Mouse (Mus musculus) heart, postnatal 0 days (tissue): ENCODE measurements at regions not wholly inside any gene's neighbourhood (a gene's known extent, or its start where the extent isn't known, plus 50 kb on each side); places are given as distances from the start of the nearest gene placed in this dataset.

ENCODE experiments used
- ATAC-seq: fragments of 200-750 bp; cut with Nextera tagmentation; 2 replicates; pipeline ENCODE4 v1.8.0; 2017; ENCODE audit warnings: low read depth, moderate number of reproducible peaks, moderate library complexity; ENCODE audit not compliant: insufficient read depth
- DNase-seq: peaks from one replicate; pipeline ENCODE4 v3.0.0-alpha.2; 2016; ENCODE audit warnings: low spot score
- H3K27ac ChIP-seq: fragments of 300-500 bp; sonication (generic); 2 replicates; pipeline ENCODE4 v1.5.1; 2014; ENCODE audit warnings: low read depth, mild to moderate bottlenecking
- H3K27me3 ChIP-seq: fragments of 300-500 bp; sonication (generic); 2 replicates; pipeline ENCODE4 v1.6.1; 2014; ENCODE audit warnings: low read length, mixed read lengths; ENCODE audit not compliant: control insufficient read depth, insufficient read depth
- H3K36me3 ChIP-seq: fragments of 300-500 bp; sonication (generic); replicated peaks from 2 replicates; pipeline ENCODE4 v1.6.1; 2014; ENCODE audit warnings: low read length, mixed read lengths; ENCODE audit not compliant: control insufficient read depth, insufficient read depth
- H3K4me1 ChIP-seq: fragments of 300-500 bp; sonication (generic); 2 replicates; pipeline ENCODE4 v1.6.1; 2014; ENCODE audit warnings: antibody characterized with exemption; ENCODE audit not compliant: control insufficient read depth, insufficient read depth
- H3K4me2 ChIP-seq: fragments of 300-500 bp; sonication (generic); 2 replicates; pipeline ENCODE4 v1.6.1; 2014; ENCODE audit warnings: low read depth, mild to moderate bottlenecking, low read length, moderate library complexity
- H3K4me3 ChIP-seq: fragments of 300-500 bp; sonication (generic); 2 replicates; pipeline ENCODE4 v1.5.1; 2014; ENCODE audit warnings: low read depth, low read length
- H3K9ac ChIP-seq: fragments of 300-500 bp; sonication (generic); replicated peaks from 2 replicates; pipeline ENCODE4 v1.6.1; 2014; ENCODE audit warnings: low read depth, low read length, mixed read lengths
- H3K9me3 ChIP-seq: fragments of 300-500 bp; sonication (generic); replicated peaks from 2 replicates; pipeline ENCODE4 v1.6.1; 2016; ENCODE audit warnings: low read length; ENCODE audit not compliant: control insufficient read depth
- CTCF ChIP-seq: IDR thresholded peaks from 2 replicates; pipeline ENCODE4 v1.5.1; 2016; ENCODE audit warnings: antibody characterized with exemption, control low read depth, low read depth
- EP300 ChIP-seq: IDR thresholded peaks from 2 replicates; pipeline ENCODE4 v1.6.1; 2016; ENCODE audit warnings: antibody characterized with exemption, low read depth
- WGBS: fragments of 180-500 bp; shearing (Covaris S2); extraction: QIAGEN DNeasy Blood & Tissue Kit; methylation state at CpG from one replicate; pipeline ENCODE4 v1.1.7; 2014; 5-methylcytosine and 5-hydroxymethylcytosine counted together

GRCm38 (mm10) chr13:101478608-101479296 lies 289.3 kb downstream of the Pik3r1 start:
- Histone ChIP-seq H3K4me1 (0 out of 2 replicates have a peak, but pooled peaks cover 8% of the 10 kb centered on the region), H3K27me3 (no peaks in the 10 kb centered on the region), H3K9ac (no peak overlapping the region), H3K9me3 (no peaks in the 10 kb centered on the region), H3K4me3 (no peak overlapping the region), H3K36me3 (no peaks in the 10 kb centered on the region), H3K27ac (no peak overlapping the region), H3K4me2 (no peak overlapping the region)
- ATAC-seq: no peak
- TF ChIP-seq CTCF: no peak
- no peak for TF ChIP-seq EP300
- 64% methylated on average over 4 of the region's 4 CpGs for WGBS
- DNase-seq: no peak

- no peak for DNase-seq
- 82% methylated on average over 8 of the region's 8 CpGs for WGBS
Measured at GRCm38 (mm10) chr13:101473349-101473748, 294.7 kb downstream of the Pik3r1 start.

GRCm38 (mm10) chr13:101470560-101471247 lies 297.3 kb downstream of the Pik3r1 start:
- 79% methylated on average over 20 of the region's 20 CpGs for WGBS
- no peak for ATAC-seq
- no peak overlapping the region for H3K4me3 ChIP-seq

More at GRCm38 (mm10) chr13:101473349-101473748, 294.7 kb downstream of the Pik3r1 start:
- Histone ChIP-seq H3K9ac (no peak overlapping the region), H3K27me3 (no peaks in the 10 kb centered on the region), H3K4me1 (no peaks in the 10 kb centered on the region), H3K4me3 (no peak overlapping the region), H3K4me2 (no peak overlapping the region), H3K9me3 (no peaks in the 10 kb centered on the region), H3K27ac (no peak overlapping the region), H3K36me3 (no peaks in the 10 kb centered on the region)
- TF ChIP-seq EP300: no peak
- TF ChIP-seq CTCF: no peak
- no peak for ATAC-seq

GRCm38 (mm10) chr13:101465748-101466127 lies 302.3 kb downstream of the Pik3r1 start:
- Histone ChIP-seq H3K27me3 (no peaks in the 10 kb centered on the region), H3K36me3 (no peaks in the 10 kb centered on the region), H3K4me1 (no peaks in the 10 kb centered on the region), H3K4me3 (no peak overlapping the region), H3K9me3 (no peaks in the 10 kb centered on the region), H3K4me2 (no peak overlapping the region), H3K27ac (no peak overlapping the region), H3K9ac (no peak overlapping the region)
- ATAC-seq (no peak), DNase-seq (no peak)
- 67% methylated on average over 3 of the region's 3 CpGs for WGBS
- TF ChIP-seq CTCF (no peak), EP300 (no peak)

More at GRCm38 (mm10) chr13:101470560-101471247, 297.3 kb downstream of the Pik3r1 start:
- no peak overlapping the region for H3K4me2 ChIP-seq
- no peaks in the 10 kb centered on the region for H3K27me3 ChIP-seq
- no peak for DNase-seq
- H3K9ac ChIP-seq: no peak overlapping the region
- H3K9me3 ChIP-seq: no peaks in the 10 kb centered on the region
- H3K4me1 ChIP-seq: no peaks in the 10 kb centered on the region
- TF ChIP-seq CTCF (no peak), EP300 (no peak)
- H3K36me3 ChIP-seq: no peaks in the 10 kb centered on the region
- H3K27ac ChIP-seq: no peak overlapping the region

GRCm38 (mm10) chr13:101464928-101465747 lies 302.9 kb downstream of the Pik3r1 start:
- DNase-seq (no peak), ATAC-seq (no peak)
- Histone ChIP-seq H3K9me3 (no peaks in the 10 kb centered on the region), H3K4me1 (no peaks in the 10 kb centered on the region), H3K4me2 (no peak overlapping the region), H3K4me3 (no peak overlapping the region), H3K9ac (no peak overlapping the region), H3K36me3 (no peaks in the 10 kb centered on the region), H3K27me3 (no peaks in the 10 kb centered on the region), H3K27ac (no peak overlapping the region)
- 81% methylated on average over 7 of the region's 7 CpGs for WGBS
- no peak for TF ChIP-seq EP300
- no peak for TF ChIP-seq CTCF
